Mouse (Mus musculus): ENCODE measurements around the gene Sgpp1. TPM values are rescaled to one million over a fixed set of nuclear protein-coding genes. Genes with fewer than 3 reads are reported as not detected.
"Not testable (repeated sequence)": the region's sequence is repeated elsewhere in the genome, so short reads cannot be mapped to it uniquely, and the experiment has no call there.

The Sgpp1 gene
- total RNA-seq, 1 experiment from 2014 or later = 56.4 TPM

DNA sequence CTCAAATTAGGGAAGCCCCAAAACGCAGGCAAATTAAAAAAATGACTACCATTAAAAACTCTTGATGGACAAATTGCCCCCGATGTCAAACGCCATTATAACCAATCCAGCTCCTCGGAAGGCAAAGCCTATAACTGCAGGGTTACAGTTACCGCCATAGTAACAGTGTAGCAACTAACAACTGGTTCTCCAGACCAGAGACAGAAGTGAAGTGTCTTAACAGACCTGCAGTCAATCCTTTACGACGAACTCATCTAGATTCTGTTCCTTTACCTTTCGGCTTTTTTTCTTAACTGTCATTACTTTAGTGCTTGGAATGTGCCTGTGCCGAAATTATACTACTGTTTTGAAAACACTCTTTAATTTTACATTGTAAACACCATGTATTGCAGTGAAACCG lies 1.4 kb downstream of the Sgpp1 start:
- ATAC-seq (replicated peaks; ENCODE audit: insufficient number of reproducible peaks, low FRiP score, low TSS enrichment, poor library complexity, severe bottlenecking) = no peak

DNA sequence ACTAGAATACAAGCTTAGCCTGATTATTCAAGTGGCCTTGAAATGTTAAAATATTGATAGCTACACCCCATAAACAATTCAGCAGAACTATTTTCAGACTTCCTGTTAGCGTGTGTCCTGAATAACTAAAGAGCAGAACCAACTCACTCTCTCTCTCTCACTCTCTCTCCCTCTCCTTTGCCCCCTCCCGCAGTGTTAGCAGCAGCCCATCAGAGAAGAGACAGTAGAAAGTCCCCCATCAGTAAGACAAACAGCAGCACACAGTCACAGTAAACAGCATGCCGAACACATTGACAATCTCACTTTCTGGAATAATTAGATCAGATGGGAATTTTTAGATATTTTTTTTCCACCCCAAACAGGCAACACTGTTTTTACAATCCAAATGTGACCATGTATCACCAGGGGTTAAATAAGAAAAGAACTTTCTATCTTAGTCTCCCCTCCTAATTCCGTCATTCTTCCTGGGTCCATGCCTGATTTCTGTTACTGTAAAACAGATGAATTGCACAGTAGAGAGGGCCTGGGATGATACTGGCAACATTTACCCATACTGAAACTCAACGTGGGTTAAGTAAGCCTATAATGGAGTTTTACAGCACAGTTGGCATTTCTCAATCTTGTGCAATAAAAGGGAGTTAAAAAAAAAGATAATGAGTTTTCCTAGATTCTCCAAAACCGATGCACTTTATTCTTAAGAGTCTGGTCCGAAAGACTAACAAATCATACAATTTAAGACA lies 2.0 kb downstream of the Sgpp1 start:
- ATAC-seq (replicated peaks; ENCODE audit: insufficient number of reproducible peaks, low FRiP score, low TSS enrichment, poor library complexity, severe bottlenecking) = no peak

DNA sequence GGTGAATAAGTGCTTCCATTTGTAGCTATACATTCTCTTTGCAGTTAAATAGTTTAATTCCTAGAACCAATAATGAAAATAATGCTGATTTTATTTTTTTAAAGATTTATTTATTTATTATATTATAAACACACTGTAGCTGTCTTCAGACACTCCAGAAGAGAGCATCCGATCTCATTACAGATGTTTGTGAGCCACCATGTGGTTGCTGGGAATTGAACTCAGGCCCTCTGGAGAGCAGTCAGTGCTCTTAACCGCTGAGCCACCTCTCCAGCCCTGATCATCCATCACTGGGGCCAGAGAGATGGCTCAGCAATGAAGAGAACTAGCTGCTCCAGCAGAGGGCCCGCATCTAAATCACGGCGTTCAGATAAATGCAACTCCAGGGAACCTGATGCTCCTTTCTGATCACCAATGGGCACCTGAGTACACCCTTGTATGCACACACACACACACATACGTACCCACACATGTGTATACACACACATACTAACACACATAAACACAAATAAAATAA lies 3.5 kb downstream of the Sgpp1 start:
- no peak for ATAC-seq (replicated peaks; ENCODE audit: insufficient number of reproducible peaks, low FRiP score, low TSS enrichment, poor library complexity, severe bottlenecking)

DNA sequence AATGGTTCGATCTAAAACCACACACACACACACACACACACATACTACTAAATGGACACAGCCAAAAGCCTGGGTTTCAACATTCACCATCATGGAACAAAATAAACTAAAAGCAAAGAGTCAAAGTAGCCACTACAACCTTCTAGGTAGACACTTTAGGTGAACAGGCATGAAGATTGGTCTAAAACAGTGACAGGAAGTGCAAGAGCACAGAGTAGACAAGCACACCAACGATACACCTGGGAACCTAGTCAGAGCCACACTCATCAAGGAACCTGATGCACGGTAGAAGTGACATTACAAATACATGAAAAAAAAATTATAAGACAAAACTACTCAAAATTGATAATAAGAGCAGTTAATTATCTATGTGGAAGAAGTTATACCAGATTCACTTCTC lies 4.0 kb downstream of the Sgpp1 start:
- ATAC-seq (replicated peaks; ENCODE audit: insufficient number of reproducible peaks, low FRiP score, low TSS enrichment, poor library complexity, severe bottlenecking) = no peak

DNA sequence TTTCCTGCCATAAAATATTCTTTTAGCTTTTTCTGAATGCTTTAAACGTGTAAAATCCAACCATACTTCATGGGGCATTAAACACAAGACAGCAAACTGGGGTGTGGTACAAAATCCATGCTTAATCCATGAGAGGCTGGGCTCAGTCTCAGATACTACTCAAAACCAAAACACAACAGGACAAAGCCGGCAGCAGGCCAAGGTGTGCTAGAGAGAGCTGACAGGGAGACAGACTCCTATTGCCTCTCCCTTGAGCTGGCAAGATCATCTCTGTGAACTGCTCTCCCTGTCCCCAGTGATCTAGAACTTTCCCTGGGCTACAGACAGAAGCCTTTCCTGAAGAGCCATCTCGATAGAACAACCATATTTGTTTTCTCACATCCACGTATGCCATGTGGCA lies 5.1 kb downstream of the Sgpp1 start:
- ATAC-seq (replicated peaks; ENCODE audit: insufficient number of reproducible peaks, low FRiP score, low TSS enrichment, poor library complexity, severe bottlenecking) = no peak

DNA sequence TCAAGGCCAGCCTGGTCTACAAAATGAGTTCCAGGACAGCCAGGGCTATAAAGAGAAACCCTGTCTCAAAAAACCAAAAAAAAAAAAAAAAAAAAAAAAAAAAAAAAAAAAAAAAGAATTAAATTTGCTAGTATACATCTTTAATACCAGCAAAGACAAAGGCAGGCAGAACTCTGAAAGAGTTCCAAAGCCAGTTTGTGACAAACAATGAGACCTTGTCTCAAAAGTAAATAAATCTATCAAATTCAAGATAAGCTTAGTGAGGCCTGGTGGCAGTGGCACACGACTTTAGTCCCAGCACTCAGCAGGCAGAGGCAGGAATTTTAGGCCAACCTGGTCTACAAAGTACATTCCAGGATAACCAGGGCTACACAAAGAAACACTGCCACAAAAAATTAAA lies 5.7 kb downstream of the Sgpp1 start:
- ATAC-seq (replicated peaks; ENCODE audit: insufficient number of reproducible peaks, low FRiP score, low TSS enrichment, poor library complexity, severe bottlenecking) = no peak

DNA sequence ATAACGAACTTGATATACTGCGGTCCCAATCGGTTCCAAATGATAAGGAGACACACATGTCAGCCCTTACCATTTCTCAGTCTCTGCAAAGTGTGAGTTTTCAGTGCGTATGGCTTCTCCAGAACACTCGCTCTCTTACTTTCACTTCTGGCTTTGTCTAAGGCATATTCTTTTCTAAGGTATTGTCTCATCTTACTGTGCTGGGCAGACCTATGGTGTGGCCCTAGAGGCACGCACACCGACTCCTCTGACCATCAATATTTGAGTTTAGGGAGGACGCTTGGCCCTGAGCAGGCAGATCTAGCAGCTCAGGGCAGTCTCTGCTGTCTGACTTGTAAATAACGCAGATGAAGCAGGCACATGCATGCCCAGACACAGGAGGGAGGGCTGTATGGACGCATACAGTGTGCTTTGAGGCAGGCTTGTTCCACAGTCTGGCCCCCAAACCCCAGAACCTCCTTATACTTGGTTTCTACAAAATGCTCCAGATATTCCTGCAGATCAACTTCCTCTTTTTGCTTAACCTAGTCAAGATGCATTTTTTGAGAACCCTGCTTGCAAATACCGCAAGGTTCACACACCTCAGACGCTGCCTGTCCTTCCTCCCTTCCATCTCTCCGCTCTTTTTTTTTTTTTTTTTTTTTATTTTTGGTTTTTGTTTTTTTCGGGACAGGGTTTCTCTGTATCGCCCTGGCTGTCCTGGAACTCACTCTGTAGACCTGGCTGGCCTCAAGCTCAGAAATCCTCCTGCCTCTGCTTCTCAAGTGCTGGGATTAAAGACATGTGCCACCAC lies 8.0 kb downstream of the Sgpp1 start:
- peak; percentile 36; the same call in 1 of the 2 replicates for ATAC-seq (replicated peaks; ENCODE audit: insufficient number of reproducible peaks, low FRiP score, low TSS enrichment, poor library complexity, severe bottlenecking)

DNA sequence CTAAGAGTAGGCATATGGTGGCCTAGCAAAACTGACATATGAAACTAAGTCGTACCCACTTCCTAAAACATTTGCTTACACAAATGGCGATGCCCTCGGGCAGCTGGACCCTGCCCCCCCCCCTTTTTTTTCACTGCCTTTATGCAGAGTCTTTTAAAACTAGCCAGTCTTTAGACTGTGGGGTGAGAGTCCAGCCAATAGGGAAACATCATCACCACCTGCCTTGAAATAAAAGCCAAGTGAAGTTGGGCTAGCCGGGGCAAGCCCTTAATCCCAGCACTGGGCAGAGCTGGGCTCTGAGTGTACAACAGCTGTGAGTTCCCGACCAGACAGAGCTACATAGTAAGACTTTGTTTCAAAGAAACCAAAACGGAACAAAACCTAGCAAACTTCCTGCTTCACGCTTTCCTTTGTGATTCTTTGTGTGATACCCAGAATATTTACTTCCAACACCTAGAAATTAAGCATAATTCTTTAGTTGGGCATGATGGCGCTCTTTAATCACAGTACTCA lies 9.1 kb downstream of the Sgpp1 start:
- ATAC-seq (replicated peaks; ENCODE audit: insufficient number of reproducible peaks, low FRiP score, low TSS enrichment, poor library complexity, severe bottlenecking) = peak; percentile 56

DNA sequence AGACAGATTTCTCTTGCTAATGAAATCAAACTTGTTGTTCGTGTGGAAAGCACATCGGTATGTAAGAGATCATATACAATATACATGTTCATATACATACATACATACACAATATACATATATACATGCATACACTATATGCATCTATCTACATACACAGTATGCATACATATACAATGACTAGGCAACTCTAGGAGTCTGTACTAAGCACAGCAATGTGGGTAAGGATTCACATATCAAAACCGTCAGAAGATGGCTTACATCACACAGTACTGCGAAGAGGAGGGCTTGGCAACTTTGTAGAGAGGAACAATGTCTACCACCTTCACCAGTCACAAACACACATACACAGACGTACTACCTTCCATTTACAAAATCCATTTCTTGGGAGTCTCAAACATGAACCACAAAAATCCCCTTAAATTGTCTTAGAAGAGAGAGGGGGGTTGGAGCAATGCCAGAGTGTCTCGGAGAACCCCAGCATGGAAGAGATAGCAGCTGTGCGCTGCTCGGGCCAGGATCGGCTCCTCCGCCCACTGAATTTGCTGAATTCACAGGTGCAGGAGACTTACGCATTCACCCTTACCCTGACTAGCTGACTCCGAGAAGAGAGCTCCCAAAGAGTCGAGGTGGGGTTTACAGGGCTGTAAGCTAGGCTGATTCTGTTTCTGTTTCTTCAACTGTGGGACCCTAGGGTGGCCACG lies 10.8 kb downstream of the Sgpp1 start:
- no peak for ATAC-seq (replicated peaks; ENCODE audit: insufficient number of reproducible peaks, low FRiP score, low TSS enrichment, poor library complexity, severe bottlenecking)

DNA sequence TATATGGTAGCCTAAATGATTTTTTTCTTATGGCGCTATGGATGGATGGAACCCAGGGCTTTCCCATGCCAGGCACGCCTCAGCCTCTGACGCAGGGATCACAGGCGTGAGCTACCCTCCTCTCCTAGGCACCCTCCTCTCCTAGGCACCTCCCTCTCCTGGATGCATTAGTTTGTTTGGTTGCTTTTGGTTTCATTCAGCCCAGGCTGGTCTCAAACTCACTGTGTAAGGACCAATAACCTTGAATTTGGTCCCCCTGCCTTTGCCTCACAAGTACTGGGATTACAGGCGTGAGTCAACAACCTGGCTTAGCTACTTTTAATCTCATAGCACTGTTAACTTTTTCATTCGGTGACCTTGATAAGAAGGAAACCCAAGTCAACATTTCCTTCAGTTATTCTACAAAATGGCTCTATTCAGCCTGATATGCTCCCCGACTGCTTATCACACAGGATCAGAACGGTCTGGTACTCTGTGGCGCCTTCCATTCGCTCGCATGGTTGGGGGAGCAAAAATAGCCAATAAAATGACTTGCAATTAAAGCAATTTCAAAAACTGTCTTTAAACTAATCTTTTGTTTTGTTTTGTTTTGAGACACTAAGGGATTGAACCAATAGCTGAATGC lies 11.6 kb downstream of the Sgpp1 start:
- no peak for ATAC-seq (replicated peaks; ENCODE audit: insufficient number of reproducible peaks, low FRiP score, low TSS enrichment, poor library complexity, severe bottlenecking)

DNA sequence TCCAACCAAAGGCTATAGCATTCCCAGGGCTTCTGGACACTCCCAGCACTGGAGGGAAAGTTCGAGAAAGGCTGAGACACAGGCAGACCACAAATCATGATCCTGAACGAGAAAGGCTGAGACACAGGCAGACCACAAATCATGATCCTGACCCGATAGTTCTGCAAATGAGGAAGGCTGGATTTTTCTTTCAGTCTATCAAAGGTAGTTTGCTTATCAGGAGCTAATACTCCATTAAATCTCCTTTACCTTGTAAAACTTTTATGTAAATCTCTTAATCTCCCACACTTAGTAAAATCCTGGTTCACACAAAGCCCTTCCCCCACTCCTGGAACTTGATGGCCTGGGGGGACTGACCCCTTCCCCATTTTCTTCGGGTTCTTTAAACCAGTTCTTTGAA lies 13.6 kb downstream of the Sgpp1 start:
- ATAC-seq (replicated peaks; ENCODE audit: insufficient number of reproducible peaks, low FRiP score, low TSS enrichment, poor library complexity, severe bottlenecking) = no peak

DNA sequence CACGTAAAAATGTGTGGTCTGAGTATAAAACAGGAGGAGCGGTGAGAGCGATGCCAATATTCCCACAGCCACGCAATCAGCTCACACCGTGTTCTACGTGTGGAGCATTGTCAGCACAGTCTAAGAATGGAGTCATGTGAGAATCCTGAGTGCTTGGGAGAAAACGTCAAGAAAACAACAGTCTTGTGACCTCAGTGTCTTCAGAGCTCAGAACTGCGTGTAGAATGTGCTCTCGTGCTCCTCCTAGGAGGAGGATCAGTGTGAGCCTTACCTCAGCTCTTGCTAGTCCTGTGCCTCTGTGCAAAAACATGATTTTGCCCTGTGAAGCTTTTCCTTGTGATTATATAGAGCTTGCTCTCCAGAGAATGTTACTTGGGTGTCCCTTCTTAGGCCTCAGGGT lies 14.5 kb downstream of the Sgpp1 start:
- ATAC-seq (replicated peaks; ENCODE audit: insufficient number of reproducible peaks, low FRiP score, low TSS enrichment, poor library complexity, severe bottlenecking) = no peak

DNA sequence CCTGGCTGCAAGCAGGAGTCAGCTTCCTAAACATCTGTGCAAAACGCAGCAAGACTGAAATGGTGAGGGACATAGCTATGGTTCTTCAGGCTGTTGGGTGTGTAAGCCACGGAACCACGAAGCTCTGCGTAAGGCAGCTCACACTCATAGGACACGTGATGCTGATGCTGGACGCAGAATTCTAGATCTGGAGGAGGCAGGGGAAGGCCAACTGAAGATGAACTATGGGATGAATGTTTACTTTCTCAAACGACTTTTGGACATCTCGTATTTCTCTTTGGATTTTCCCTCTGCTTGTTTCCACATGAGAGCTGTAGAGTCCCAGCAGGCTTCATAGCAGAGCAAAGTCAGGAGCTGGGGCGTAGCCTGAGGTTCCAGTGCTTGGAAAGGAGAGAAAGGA lies 21.9 kb downstream of the Sgpp1 start:
- ATAC-seq (replicated peaks; ENCODE audit: insufficient number of reproducible peaks, low FRiP score, low TSS enrichment, poor library complexity, severe bottlenecking) = no peak

DNA sequence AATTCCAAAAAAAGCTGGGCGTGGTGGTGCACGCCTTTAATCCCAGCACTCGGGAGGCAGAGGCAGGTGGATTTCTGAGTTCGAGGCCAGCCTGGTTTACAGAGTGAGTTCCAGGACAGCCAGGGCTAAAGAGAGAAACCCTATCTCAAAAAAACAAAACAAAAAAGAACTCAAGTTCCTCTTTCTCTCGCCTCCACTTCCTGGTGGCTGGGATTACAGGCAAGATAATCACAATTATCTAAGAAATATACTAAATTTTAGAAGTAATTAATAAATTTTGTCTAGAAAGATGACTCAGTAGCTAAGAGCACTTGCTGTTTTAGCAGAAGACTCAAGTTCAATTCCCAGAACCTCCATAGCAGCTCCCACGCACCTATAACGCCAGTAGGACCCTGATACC lies 22.6 kb downstream of the Sgpp1 start:
- ATAC-seq (replicated peaks; ENCODE audit: insufficient number of reproducible peaks, low FRiP score, low TSS enrichment, poor library complexity, severe bottlenecking) = not testable (repeated sequence)

DNA sequence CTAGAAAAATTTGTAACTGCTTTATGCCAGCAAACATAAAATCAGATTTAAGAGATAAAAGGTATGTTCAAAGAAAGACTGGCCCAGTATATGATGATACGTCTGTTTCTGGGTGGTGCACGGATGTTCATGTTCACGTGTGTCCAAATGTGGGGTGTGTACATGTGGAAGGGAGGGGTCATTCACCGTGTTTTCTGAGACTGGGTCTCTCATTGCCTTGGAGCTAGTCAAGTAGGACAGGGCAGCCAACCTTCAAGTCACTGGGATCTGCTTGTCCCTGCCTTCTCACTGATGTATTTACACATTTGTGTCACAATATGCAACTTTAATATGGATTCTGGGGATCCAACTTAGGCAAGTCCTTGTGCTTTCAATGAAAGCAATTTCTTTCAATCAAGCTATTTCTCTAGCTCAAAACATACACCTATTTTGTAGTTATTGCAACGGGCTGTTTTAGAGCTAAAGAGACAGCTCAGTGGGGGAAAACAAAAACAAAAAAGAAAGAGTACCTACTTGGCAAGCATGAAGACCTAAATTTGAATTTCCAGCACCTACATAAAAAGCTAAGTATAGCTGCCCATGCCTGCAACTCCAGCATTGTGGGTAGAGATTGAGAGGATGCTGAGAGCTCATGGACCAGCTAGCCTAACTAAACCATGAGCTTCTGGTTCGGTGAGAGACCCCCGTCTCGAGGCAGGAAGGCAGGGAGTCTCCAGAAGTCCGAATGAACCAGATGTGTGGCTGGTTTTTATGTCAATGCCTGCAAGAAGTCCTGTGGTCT lies 24.7 kb downstream of the Sgpp1 start:
- ATAC-seq (replicated peaks; ENCODE audit: insufficient number of reproducible peaks, low FRiP score, low TSS enrichment, poor library complexity, severe bottlenecking) = no peak

DNA sequence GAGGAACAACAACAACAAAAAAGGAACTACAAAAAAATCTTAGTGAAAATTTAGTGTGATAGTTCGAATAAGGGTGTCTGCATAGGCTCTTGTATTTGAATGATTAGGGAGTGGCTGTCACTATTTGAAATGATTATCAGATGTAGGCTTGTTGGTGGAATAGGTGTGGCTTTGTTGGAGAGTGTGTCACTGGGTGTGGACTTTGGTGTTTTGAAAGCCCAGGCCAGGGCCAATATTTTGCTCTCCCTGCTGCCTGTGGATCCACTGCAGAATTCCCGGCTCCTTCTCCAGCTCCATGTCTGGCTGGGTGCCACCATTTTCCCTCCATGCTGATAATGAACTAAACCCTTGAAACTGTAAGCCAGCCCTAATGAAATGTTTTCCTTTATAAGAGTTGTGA lies 26.0 kb downstream of the Sgpp1 start:
- ATAC-seq (replicated peaks; ENCODE audit: insufficient number of reproducible peaks, low FRiP score, low TSS enrichment, poor library complexity, severe bottlenecking) = no peak

DNA sequence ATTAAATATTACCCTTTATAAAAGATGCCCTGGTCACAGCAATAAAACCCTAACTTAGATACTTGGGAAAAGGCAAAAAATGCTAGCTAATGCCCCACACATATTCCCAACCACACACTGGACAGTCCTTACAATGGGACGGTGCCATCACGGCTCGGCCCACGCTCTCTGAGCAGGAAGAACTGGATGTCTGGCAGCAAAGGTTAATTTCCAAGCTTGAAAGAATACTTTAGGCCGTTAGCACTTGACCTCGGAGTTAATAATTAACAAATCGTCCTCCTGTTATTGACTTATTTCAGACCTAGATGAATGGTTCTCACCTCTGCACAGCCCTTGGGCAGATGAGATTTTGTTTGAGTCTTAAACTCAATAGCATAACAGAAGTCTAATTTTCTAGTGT lies 28.9 kb downstream of the Sgpp1 start:
- no peak for ATAC-seq (replicated peaks; ENCODE audit: insufficient number of reproducible peaks, low FRiP score, low TSS enrichment, poor library complexity, severe bottlenecking)

DNA sequence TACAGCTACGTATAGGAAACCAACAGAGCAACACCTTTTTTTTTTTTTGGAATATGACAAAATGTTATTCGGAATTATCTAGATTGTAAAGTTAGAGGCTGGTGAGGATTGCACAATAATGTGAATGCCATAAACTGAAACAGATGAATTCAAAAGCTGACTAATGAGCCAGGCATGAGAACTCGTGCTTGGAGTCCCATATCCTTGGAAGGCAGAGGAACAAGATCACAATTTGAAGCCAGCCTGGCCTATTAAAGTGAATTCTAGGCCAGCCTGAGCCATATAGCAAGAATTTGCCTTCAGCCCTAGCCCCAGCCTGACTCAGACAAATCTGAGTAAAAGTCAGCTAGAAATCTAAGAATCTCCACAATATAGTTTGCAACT lies 32.8 kb downstream of the Sgpp1 start:
- no peak for ATAC-seq (replicated peaks; ENCODE audit: insufficient number of reproducible peaks, low FRiP score, low TSS enrichment, poor library complexity, severe bottlenecking)

Measured in monocyte, adult 5-6 weeks (primary cell).